Mouse (Mus musculus) urinary bladder, postnatal 25 days (tissue): ENCODE data around the gene Vmp1.

Source experiments
- DNase-seq: peaks from one replicate; pipeline ENCODE4 v3.0.0; 2022; ENCODE audit warnings: low spot score

Gene Vmp1

GRCm38 (mm10) chr11:86683395-86684125 is at the start of gene Vmp1, which contains the start of gene Ptrh2:
TSS of gene Vmp1 (minus strand) at chr11:86683836.
TSS of gene Ptrh2 (plus strand) at chr11:86683985.
- peak; percentile 92 for DNase-seq

GRCm38 (mm10) chr11:86731443-86731842 is 47.8 kb upstream of the Vmp1 start:
- no peak for DNase-seq

GRCm38 (mm10) chr11:86725607-86726006 is 42.0 kb upstream of the Vmp1 start:
- DNase-seq = no peak

GRCm38 (mm10) chr11:86724982-86725381 is 41.3 kb upstream of the Vmp1 start:
- no peak for DNase-seq

- DNase-seq = no peak
Observed at GRCm38 (mm10) chr11:86724004-86724403, 40.4 kb upstream of the Vmp1 start.

- no peak for DNase-seq
Observed at GRCm38 (mm10) chr11:86719390-86719789, 35.8 kb upstream of the Vmp1 start.

GRCm38 (mm10) chr11:86718369-86718768 is 34.7 kb upstream of the Vmp1 start:
- DNase-seq = no peak

GRCm38 (mm10) chr11:86717306-86718065 is 33.9 kb upstream of the Vmp1 start:
- DNase-seq = no peak

- DNase-seq = no peak
Observed at GRCm38 (mm10) chr11:86714606-86715005, 31.0 kb upstream of the Vmp1 start.

GRCm38 (mm10) chr11:86701151-86701550 is 17.5 kb upstream of the Vmp1 start:
- no peak for DNase-seq

GRCm38 (mm10) chr11:86695461-86695860 is 11.8 kb upstream of the Vmp1 start:
- DNase-seq = no peak

- no peak for DNase-seq
Observed at GRCm38 (mm10) chr11:86692546-86692945, 8.9 kb upstream of the Vmp1 start.

- no peak for DNase-seq
Observed at GRCm38 (mm10) chr11:86691956-86692355, 8.3 kb upstream of the Vmp1 start.

GRCm38 (mm10) chr11:86691482-86691881 is 7.8 kb upstream of the Vmp1 start:
- no peak for DNase-seq

- DNase-seq = no peak
Observed at GRCm38 (mm10) chr11:86690383-86690782, 6.7 kb upstream of the Vmp1 start.

GRCm38 (mm10) chr11:86685366-86685765 is 1.7 kb upstream of the Vmp1 start:
- DNase-seq = no peak

- no peak for DNase-seq
Observed at GRCm38 (mm10) chr11:86684126-86685012, 733 bp upstream of the Vmp1 start.

- no peak for DNase-seq
Observed at GRCm38 (mm10) chr11:86682861-86683260, 775 bp downstream of the Vmp1 start.

GRCm38 (mm10) chr11:86681423-86681822 is 2.2 kb downstream of the Vmp1 start:
- no peak for DNase-seq

- DNase-seq = no peak
Observed at GRCm38 (mm10) chr11:86680729-86681128, 2.9 kb downstream of the Vmp1 start.

GRCm38 (mm10) chr11:86678957-86679356 is 4.7 kb downstream of the Vmp1 start:
- DNase-seq = no peak

- no peak for DNase-seq
Observed at GRCm38 (mm10) chr11:86675520-86675919, 8.1 kb downstream of the Vmp1 start.
